Mouse (Mus musculus) spleen, adult 2 months (tissue): ENCODE data around the gene Coro6.

Experiments used
- CTCF ChIP-seq: fragments of 200-500 bp; IDR thresholded peaks from 2 replicates; pipeline ENCODE4 v1.5.1; 2011; ENCODE audit warnings: mild to moderate bottlenecking, inconsistent platforms; ENCODE audit not compliant: insufficient read depth, insufficient read length, insufficient replicate concordance; ENCODE audit errors: extremely low read depth
- POLR2A ChIP-seq: fragments of 200-500 bp; IDR thresholded peaks from 2 replicates; pipeline ENCODE4 v1.6.1; 2011; ENCODE audit warnings: low read depth, low read length, inconsistent platforms

GRCm38 (mm10) chr11:77492911-77493332, 30.7 kb downstream of the Coro6 start:
- TF ChIP-seq POLR2A (no peak; the same call in 1 of the 2 replicates), CTCF (no peak)
